Mouse (Mus musculus) gastrocnemius, postnatal 14 days (tissue): Measurements from ENCODE around the gene Map3k11. TPM values are rescaled to one million over a fixed set of nuclear protein-coding genes. Genes with fewer than 3 reads are reported as not detected.

Experiments
- DNase-seq: peaks from one replicate; pipeline ENCODE4 v3.0.0; 2021; ENCODE audit warnings: mixed read lengths
- intact Hi-C: fragments of 180-260 bp; cut with DNase I; formaldehyde crosslinking; loops from one replicate; pipeline ENCODE4 v1.15.1; 2025; ENCODE audit warnings: low total_unique reads
- total RNA-seq, 2 experiments: library from RNA; stranded (reverse); gene quantifications; 2 replicates each; pipeline ENCODE4 v1.2.3; 2021

Map3k11 gene
- total RNA-seq, 2 experiments from 2014 or later, result 16.7 TPM

DNA sequence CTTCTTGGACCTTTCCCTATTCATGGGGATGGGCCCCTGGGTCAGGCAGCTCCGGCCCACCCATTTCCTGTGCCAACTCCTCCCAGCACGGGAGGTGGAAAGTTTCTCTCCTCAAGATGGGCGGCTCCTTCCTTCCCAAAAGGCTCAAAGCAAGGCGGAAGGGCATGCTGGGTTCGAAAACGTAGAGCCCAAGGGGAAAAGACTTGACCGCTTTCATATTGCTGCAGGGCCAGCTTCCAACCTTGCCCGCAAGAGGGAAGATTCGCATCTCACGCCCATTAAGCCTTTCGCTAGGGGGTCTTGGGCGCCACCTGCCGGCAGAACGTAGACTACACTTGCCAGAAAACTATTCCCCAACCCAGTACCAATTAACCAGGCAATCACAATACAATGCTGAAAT is 39.2 kb downstream of the Map3k11 start:
- intact Hi-C loops, result no loop called here
- peak; percentile 89 for DNase-seq

GRCm38 (mm10) chr19:5728631-5729443 is 40.3 kb downstream of the Map3k11 start:
- intact Hi-C loops, result no loop called here
- peak; percentile 80 for DNase-seq

DNA sequence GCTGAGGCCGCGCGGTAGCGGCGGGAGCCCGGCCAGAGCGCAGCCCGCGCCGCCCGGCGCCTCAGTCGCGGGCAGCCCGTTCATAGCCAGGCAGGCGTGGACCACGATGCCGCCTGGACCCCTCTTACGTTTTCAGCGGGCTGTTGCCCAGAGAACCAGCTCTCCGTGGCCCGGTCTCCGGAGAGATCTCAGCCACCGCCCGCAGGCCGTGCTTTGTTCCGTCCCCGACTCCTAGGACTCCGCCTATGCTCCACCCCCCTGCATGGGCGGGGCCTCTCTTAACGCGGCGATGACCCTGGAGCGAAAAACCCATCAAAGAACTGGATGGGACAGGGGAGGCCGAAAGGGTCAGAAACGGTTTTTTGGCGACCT is 40.9 kb downstream of the Map3k11 start, which contains the start of gene Fam89b:
Gene Fam89b (minus strand): TSS at position 210 of the 372 bp plus-strand sequence.
- DNase-seq, result peak; percentile 94
- intact Hi-C loops, result no loop called here

- DNase-seq, result no peak
- intact Hi-C loops, result no loop called here
Observed at GRCm38 (mm10) chr19:5730314-5731186, 42.0 kb downstream of the Map3k11 start.

DNA sequence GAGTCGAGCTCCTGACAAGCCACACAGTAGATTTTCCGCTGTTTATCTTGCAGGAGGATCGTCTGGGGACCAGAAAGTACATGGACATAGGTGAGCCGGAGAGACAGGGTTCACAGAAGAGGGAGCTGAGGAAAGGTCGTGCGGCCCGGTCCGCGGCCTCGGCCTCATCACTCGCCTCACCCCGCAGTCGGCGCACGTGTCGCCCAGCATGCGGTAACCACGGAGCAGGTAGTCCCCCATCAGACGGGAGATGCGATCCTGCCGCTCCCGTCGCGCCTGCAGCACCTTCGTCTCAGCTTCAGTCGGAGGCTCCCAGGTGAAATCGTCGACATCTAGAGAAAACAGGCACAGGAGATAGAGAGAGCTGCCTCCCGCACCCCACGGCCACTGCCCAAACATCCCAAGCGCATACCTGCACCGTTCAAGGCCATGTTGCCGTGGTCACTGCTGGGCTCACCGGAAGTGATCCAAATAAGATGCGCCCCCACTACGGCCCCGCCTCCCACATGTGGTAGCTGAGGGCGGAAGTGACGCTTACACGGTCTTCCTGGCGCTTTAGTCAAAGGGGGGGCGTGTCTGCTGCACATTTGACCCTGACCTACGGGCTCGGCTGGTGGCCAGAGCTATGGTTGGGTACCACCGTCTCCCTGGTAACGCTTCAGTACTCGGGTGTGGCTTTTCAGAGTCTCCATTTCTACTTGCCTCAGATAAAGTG is 42.9 kb downstream of the Map3k11 start:
- peak; percentile 93 for DNase-seq
- intact Hi-C loops, result no loop called here

- DNase-seq, result no peak
- intact Hi-C loops, result no loop called here
Observed at GRCm38 (mm10) chr19:5734325-5734724, 45.8 kb downstream of the Map3k11 start.

GRCm38 (mm10) chr19:5739446-5739845 is 50.9 kb downstream of the Map3k11 start:
- intact Hi-C loops, result loop anchor here (5.0 kb wide), 1 partner anchor 38 kb away; no protein-coding TSS in a partner anchor
- DNase-seq, result no peak

DNA sequence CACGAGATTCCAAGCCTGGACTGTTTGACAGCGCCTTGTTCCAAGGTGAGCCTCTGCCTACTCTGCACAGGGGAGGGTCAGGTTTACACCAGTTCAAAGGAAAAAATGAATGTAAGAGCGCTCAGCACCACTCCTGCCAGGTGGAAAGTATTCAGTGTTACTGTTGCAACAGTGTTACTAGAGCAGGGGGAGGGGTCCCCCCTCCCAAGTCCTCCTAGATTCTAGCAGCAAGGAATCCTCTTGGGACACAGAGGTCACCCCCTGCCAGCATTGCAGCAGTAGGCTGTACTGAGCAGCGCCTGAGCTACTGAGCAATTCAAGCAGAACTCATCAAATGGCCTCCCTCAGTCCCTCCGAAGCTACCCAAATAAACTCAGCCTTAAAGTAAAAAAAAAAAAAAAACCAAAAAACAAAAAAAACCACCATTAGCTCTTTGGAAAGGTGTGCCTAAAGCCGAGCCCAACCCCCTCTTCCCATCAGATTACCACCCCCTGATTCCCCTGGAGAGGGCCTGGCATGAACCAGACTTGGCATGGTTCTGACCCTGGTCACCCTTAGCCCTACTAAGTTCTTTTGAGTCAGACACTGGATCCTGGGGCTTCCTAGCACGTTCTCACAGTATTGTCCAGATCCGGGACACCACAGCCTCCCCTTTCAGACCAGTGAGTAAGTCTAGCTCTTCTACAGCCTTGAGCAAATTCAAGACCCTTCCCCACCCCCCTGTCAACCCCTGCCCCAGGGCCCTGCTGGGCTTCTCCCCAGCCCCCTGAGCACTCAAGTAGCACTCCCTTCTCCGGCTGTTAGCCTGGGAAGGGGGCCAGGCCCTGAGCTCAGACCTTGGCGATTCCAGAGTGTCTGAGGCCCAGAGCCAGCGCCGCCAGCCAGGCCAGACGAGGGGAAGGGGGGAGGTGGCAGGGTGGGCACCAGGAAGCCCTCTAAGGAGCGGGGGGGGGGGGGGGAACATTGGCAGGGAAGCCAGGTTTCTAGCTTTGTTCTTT is 52.1 kb downstream of the Map3k11 start, which contains the start of gene Ltbp3:
Gene Ltbp3 (plus strand): TSS at position 585 of the 998 bp plus-strand sequence.
- intact Hi-C loops, result no loop called here
- peak; percentile 90 for DNase-seq

DNA sequence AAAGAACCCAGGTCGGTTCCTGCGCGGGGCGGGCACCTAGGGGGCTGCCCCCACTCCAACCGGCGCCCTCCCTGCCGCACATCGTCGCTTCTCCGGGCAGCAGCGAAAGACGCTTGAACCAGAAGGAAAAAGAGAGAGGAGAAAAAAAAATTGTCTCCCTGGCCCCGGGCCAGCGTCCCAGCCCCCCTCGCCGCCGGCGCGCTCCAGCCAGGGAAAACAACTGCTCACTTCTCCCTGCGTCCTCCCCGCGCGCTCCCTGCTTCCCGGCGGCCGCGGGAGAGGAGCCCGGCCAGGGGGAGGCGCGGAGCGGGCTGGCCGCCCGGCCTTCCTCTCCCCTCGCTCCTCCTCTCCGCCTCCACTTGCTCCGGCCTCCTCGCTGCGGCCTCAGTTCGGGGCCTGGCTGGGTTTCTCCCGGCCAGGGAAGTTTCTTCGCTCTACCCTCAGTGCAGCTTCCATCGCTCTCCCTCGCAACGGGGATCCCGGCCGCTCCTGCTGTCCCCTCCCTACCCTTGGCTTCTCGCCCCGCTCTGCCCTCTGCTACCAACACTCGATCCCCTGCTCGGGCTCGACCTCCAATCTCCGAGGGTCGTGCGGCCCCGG is 53.2 kb downstream of the Map3k11 start:
- intact Hi-C loops, result no loop called here
- peak; percentile 89 for DNase-seq

DNA sequence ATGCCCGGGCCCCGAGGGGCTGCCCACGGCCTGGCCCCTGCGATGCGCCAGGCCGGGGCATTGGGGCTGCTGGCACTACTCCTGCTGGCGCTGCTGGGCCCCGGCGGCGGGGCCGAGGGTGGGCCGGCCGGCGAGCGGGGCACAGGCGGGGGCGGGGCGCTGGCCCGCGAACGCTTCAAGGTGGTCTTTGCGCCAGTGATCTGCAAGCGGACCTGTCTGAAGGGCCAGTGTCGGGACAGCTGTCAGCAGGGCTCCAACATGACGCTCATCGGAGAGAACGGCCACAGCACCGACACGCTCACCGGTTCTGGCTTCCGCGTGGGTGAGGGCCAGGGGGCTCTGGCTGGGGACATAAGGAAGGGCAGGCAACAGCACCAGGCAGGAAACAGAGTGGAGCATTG is 53.7 kb downstream of the Map3k11 start:
- intact Hi-C loops, result no loop called here
- no peak for DNase-seq

DNA sequence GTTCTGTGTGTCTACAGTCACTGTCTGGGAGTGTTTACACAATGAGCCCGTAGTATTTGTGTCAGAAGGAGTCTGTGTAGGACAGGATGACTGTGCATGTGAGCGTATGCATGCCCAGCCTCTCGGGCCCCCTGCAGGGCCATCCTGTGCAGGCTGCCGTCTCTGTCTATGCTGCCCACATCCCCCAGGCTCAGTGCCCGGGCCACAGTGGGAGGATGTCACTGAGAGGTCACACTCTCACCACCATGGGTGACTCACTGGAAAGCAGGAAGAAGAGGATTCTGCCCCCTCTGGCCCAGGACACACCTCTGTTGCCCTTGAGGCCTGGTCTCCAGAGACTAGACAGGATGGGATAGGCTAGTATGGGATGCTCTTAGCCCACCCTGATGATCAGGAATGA is 55.0 kb downstream of the Map3k11 start:
- intact Hi-C loops, result no loop called here
- DNase-seq, result no peak

- intact Hi-C loops, result no loop called here
- DNase-seq, result no peak
Observed at GRCm38 (mm10) chr19:5745756-5746710, 57.5 kb downstream of the Map3k11 start.

- intact Hi-C loops, result no loop called here
- no peak for DNase-seq
Observed at GRCm38 (mm10) chr19:5746907-5747363, 58.4 kb downstream of the Map3k11 start.

GRCm38 (mm10) chr19:5749476-5749875 is 60.9 kb downstream of the Map3k11 start:
- intact Hi-C loops, result no loop called here
- DNase-seq, result no peak

GRCm38 (mm10) chr19:5750951-5751350 is 62.4 kb downstream of the Map3k11 start:
- no peak for DNase-seq
- intact Hi-C loops, result no loop called here

DNA sequence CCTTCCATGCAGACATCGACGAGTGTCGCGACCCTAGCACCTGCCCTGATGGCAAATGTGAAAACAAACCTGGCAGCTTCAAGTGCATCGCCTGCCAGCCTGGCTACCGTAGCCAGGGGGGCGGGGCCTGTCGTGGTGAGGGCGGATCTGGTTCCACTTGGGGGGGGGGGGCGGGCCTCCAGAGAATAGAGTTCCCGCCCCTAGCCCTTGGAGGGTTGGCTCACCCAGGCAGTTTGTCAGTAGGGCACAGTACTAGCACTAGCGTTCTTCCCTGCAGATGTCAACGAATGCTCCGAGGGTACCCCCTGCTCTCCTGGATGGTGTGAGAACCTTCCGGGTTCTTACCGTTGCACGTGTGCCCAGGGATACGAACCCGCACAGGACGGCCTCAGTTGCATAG is 63.2 kb downstream of the Map3k11 start:
- no peak for DNase-seq
- intact Hi-C loops, result no loop called here
